Mouse (Mus musculus) adrenal gland, adult 18-20 months (tissue): ENCODE measurements around the gene Usf3. TPM values are rescaled to one million over a fixed set of nuclear protein-coding genes. Genes with fewer than 3 reads are reported as not detected.

Source experiments
- DNase-seq, 2 experiments: peaks; one replicate each; pipeline ENCODE4 v3.0.0; 2021 to 2022; ENCODE audit warnings: low spot score in 2 of 2
- total RNA-seq, 2 experiments: library from RNA; stranded (reverse); gene quantifications; 1 replicate in 1 of 2; 2 replicates in 1 of 2; pipeline ENCODE4 v1.2.3; 2021

Gene Usf3
- total RNA-seq, 2 experiments from 2014 or later = 18.8 to 20.7 TPM

GRCm38 (mm10) chr16:44226706-44227291 is 53.8 kb downstream of the Usf3 start:
- DNase-seq = no peak

GRCm38 (mm10) chr16:44233019-44233418 is 60.0 kb downstream of the Usf3 start:
- DNase-seq = no peak

DNA sequence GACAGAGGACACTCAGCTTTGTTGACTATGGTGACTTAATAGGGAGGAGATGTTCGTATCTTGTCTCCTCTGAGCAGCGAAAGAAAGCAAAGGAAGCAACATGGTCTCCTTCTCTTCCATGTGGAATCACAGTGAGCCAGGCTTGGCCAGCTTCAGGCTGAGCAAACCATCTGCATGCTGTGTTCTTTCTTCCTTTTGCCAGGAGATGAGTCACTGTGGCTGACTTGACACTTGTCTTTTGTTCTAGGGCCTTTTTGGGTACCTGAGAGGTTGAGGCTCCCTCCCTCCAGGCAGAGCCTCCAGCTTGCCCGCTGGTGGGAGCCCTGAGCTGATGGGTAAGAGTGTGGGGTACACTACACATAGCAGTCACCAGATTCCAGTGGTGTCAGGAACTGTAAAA is 64.8 kb downstream of the Usf3 start:
- no peak for DNase-seq

GRCm38 (mm10) chr16:44238835-44239263 is 65.8 kb downstream of the Usf3 start:
- DNase-seq = no peak

- no peak for DNase-seq
Observed at GRCm38 (mm10) chr16:44240406-44240805, 67.4 kb downstream of the Usf3 start.

DNA sequence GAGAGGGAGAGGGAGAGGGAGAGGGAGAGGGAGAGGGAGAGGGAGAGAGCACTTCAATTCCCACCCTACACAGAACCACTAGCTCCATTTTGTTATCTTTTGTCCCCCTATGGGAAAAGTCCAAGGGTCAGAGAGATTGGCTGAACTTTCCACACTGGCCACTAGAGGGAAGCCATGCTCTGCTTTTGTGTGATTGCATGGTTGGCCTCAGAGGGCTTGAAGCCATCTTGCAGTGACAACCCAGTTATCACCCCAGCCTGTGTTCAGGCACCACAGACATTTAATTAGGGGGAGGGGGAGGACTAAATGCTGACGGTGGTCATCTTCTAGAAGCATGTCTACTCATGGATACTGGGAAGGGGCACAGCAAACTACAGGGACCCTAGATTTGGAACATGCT is 69.6 kb downstream of the Usf3 start:
- DNase-seq = peak; percentile 71 to 73

DNA sequence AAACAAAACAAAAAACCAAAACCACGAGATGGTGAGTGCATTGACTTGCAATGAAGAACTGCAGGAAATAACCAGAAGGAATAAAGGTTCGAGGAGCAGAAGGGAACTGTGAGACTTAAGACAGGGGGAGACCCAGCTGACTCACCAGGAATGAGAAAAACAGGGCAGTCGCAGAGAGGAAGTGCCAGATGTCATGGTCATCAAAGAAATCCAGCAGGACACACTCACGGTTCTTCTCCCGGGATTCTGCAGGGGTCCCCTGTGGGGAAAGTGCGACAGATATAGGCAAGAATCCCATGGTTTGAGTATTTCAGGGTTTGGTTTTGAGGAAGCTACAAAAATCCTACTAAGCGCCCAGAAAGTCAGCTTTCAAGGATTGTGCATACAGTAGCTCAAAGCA is 70.3 kb downstream of the Usf3 start:
- DNase-seq = no peak

DNA sequence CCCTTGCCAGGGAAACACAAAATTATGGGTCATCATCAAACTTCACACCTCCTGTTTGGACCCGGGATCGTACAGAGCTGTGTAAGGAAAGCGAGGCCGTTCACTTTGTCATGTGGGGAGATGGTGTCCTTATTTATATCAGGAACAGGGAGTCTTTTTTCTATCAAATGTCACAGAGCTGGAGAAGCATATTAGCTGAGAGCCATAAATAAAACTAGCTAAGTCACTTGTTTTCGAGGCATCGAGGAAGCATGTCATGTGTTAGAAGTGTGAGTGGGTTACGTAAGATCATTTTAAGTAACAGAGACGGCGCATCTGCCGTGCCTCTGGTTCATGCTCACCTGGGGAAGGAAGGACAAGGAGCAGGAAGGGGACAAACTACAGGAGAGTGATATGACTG is 76.9 kb downstream of the Usf3 start:
- no peak for DNase-seq

GRCm38 (mm10) chr16:44252735-44253134 is 79.7 kb downstream of the Usf3 start:
- DNase-seq = no peak

DNA sequence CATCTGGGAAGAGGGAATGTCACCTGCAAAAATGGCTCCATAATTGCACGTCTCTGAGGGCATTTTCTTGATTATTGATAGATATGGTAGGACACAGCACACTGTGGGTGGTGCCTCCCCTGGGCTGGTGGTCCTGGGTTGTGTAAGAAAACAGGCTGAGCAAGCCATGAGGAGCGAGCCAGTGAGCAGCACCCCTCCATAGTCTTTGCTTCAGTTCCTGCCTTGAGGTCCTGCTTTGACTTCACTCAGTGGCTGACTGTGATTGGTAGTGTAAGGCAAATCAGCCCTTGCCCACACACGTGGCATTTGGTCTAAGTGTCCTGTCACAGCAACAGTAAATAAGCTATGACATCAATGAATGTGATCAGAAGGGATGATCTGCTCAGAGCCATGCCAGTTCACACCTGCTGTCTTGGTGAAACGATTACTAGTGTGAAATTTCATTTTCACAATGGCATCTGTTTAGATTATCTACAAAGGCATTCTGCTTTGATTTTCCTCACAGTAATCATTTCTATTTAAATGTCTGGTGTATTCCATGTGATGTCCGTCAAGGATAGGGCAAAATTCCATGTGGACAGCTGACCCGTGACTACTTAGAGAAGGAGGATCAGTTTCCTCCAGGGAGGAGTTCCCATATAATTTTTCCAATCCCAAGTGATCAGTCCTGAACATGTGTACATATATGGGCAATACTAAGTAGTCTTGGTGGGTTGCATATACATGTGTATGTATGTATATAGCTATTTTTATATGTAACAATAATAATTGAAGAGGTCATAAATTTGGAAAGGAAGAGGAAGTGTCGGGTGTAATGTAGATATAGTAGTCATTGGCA is 81.0 kb downstream of the Usf3 start:
- DNase-seq = no peak

- DNase-seq = no peak
Observed at GRCm38 (mm10) chr16:44254698-44255097, 81.7 kb downstream of the Usf3 start.

- DNase-seq = no peak
Observed at GRCm38 (mm10) chr16:44257476-44257875, 84.4 kb downstream of the Usf3 start.

DNA sequence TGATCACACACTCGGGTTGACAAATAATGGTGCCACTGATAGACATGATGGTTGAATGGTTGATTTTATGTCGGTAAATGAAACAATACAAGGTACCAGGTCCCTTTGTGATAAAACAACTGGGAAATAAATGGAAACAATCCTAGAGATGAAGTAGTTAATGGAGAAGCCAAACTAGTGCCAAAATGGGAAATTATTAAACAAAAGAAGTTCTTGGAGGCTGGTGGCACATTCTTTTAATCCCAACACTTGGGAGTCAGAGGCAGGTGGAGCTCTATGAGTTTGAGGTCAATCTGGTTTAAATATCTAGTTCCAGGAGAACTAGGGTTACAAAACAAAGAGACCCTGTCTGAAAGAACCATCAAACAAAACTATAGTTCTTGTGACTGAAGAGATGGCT is 91.9 kb downstream of the Usf3 start:
- no peak for DNase-seq

- DNase-seq = no peak
Observed at GRCm38 (mm10) chr16:44265562-44265961, 92.5 kb downstream of the Usf3 start.

- no peak for DNase-seq
Observed at GRCm38 (mm10) chr16:44268541-44269215, 95.6 kb downstream of the Usf3 start.

GRCm38 (mm10) chr16:44269578-44269977 is 96.5 kb downstream of the Usf3 start:
- DNase-seq = no peak

DNA sequence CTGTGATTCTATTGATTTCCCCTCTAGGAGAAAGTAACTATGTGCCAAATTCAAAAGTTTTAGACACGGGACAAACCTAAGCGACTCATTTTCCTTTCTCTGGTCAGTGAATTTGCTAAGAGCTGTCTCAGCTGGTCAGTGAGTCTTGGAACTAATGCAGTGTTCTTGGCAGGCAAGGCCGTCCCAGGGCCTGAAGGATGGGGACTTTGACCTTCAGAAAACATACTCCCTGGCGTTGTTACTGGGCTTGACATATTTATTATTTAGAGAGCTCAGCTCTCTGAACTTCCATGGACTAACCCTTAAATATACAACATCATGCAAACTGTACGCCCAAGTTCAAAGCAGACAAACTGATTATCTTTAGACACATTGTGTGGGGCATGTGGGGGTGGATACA is 97.6 kb downstream of the Usf3 start:
- DNase-seq = no peak

- DNase-seq = no peak
Observed at GRCm38 (mm10) chr16:44271371-44272038, 98.5 kb downstream of the Usf3 start.
